ENCODE assay signal across 8 mouse cellular contexts in the genomic region with DNA sequence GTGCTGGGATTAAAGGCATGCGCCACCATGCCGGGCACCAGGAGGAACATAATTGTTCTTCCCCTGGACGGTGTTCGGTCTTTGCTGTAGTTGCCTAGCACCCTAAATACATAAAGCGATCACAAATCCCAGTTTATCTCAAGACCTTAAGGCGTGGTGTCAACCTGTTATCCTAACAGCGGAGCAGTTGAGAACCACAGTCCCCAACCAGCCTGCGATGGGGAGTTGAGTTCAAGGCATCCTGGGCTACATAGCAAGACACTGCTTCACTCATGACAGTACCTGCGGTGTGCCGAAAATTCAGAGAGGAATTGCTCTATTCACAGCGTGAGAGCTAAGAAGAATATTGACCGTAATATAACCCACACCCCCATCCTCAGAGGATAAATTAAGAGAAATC. TPM values are rescaled to one million over a fixed set of nuclear protein-coding genes. Genes with fewer than 3 reads are reported as not detected.
DNase-seq lines count a peak whose midpoint lies in the region; ATAC-seq and TF ChIP-seq lines count a peak whose summit lies in the region.

No protein-coding gene starts in this region.

- peak overlapping the region; percentile 75 for H3K4me2 ChIP-seq in forebrain, embryonic 15.5 days (replicated peaks)
- H3K4me2 ChIP-seq in liver, postnatal 0 days (ENCODE audit: low read depth, low read length), result peak overlapping the region; percentile 70

- peaks cover 70% of the 10 kb centered on the region for H3K36me3 ChIP-seq in E14TG2a.4 (ENCODE audit: insufficient read depth, low read length)
- peaks cover 48% of the 10 kb centered on the region for H3K36me3 ChIP-seq in forebrain, embryonic 15.5 days
- H3K36me3 ChIP-seq in liver, postnatal 0 days (replicated peaks; ENCODE audit: insufficient read depth, low read length), result peaks cover 50% of the 10 kb centered on the region

- peak overlapping the region; percentile 99 for H3K27ac ChIP-seq in gastrocnemius, adult 2 months
- peak overlapping the region; percentile 97 for H3K27ac ChIP-seq in forebrain, embryonic 15.5 days (replicated peaks)
- no peak overlapping the region for H3K27ac ChIP-seq in liver, postnatal 0 days (ENCODE audit: low read depth)

- intact Hi-C loops in gastrocnemius, adult 2 months (cut with DNase I), result no loop called here

- 58% methylated on average over 12 of the region's 12 CpGs for WGBS in forebrain, embryonic 15.5 days
- 51% methylated on average over 12 of the region's 12 CpGs for WGBS in liver, postnatal 0 days (ENCODE audit: insufficient replicate concordance)

- H3K27me3 ChIP-seq in E14TG2a.4 (ENCODE audit: insufficient read depth, low read length), result no peaks in the 10 kb centered on the region
- no peaks in the 10 kb centered on the region for H3K27me3 ChIP-seq in forebrain, embryonic 15.5 days
- no peaks in the 10 kb centered on the region for H3K27me3 ChIP-seq in liver, postnatal 0 days (ENCODE audit: insufficient read depth, low read length)

- H3K9me3 ChIP-seq in E14TG2a.4 (ENCODE audit: low read length), result no peaks in the 10 kb centered on the region
- H3K9me3 ChIP-seq in forebrain, embryonic 15.5 days, result no peaks in the 10 kb centered on the region
- H3K9me3 ChIP-seq in liver, postnatal 0 days (ENCODE audit: low read length), result no peaks in the 10 kb centered on the region

- no peak for DNase-seq in gastrocnemius, adult 2 months
- DNase-seq in gastrocnemius, postnatal 10 days, result no peak
- DNase-seq in liver, postnatal 0 days, result no peak
- DNase-seq in adrenal gland, postnatal 4 days (ENCODE audit: low spot score in 2 of 2), result no peak
- no peak for DNase-seq in adrenal gland, adult 18-20 months (ENCODE audit: low spot score in 2 of 2)
- DNase-seq in ovary, adult 18-20 months (ENCODE audit: low spot score), result no peak

- peaks cover 42% of the 10 kb centered on the region for H3K4me1 ChIP-seq in E14TG2a.4 (replicated peaks; ENCODE audit: low read depth, low read length)
- H3K4me1 ChIP-seq in forebrain, embryonic 15.5 days, result peaks cover 21% of the 10 kb centered on the region
- peaks cover 14% of the 10 kb centered on the region for H3K4me1 ChIP-seq in liver, postnatal 0 days (ENCODE audit: insufficient read depth)

- no peak for TF ChIP-seq EP300 in liver, postnatal 0 days (IDR thresholded peaks at IDR 0.05; ENCODE audit: low read depth)

- TF ChIP-seq CTCF in gastrocnemius, adult 2 months (IDR thresholded peaks at IDR 0.05), result no peak
- no peak for TF ChIP-seq CTCF in E14TG2a.4 (conservative IDR thresholded peaks at IDR 0.05; ENCODE audit: low read length)
- no peak for TF ChIP-seq CTCF in liver, postnatal 0 days (IDR thresholded peaks at IDR 0.05; ENCODE audit: low read depth)

- 0 out of 2 replicates have a peak, but pooled peaks have one; percentile 8 for ATAC-seq in forebrain, embryonic 15.5 days (replicated peaks)
- ATAC-seq in liver, postnatal 0 days, result no peak

- H3K9ac ChIP-seq in forebrain, embryonic 15.5 days (replicated peaks), result peak overlapping the region; percentile 36
- H3K9ac ChIP-seq in liver, postnatal 0 days (replicated peaks), result no peak overlapping the region

- peak overlapping the region; percentile 85 for H3K4me3 ChIP-seq in gastrocnemius, adult 2 months
- H3K4me3 ChIP-seq in E14TG2a.4 (replicated peaks; ENCODE audit: low read length), result peak overlapping the region; percentile 95
- peak overlapping the region; percentile 87 for H3K4me3 ChIP-seq in forebrain, embryonic 15.5 days
- H3K4me3 ChIP-seq in liver, postnatal 0 days (ENCODE audit: low read depth, low read length), result peak overlapping the region; percentile 62

RNA-seq across cellular contexts. Expression of a gene that starts 0.6 kb away (rescaled TPM):
- total RNA-seq in gastrocnemius, adult 2 months (2021), result 10 to 100 TPM; 35.1 to 52.1 TPM
- total RNA-seq in gastrocnemius, postnatal 10 days (2021), result 10 to 100 TPM; 62.5 to 71.7 TPM
- 208 and 216 TPM in 2 replicates for polyA plus RNA-seq in forebrain, embryonic 15.5 days (2015; fragmentation: Nextera tagmentation; extraction: Ambion mirVana)
- polyA plus RNA-seq in liver, postnatal 0 days (2015; fragmentation: Nextera tagmentation; extraction: Ambion mirVana), result 110 and 121 TPM in 2 replicates
- 100 to 1,000 TPM; 178 to 188 TPM for total RNA-seq in adrenal gland, postnatal 4 days (2021)
- 100 to 1,000 TPM; 147 to 165 TPM for total RNA-seq in adrenal gland, adult 18-20 months (2021)

RNA-seq across cellular contexts. Expression of a gene that starts 15.9 kb away (rescaled TPM):
- 100 to 1,000 TPM; 541 to 658 TPM for total RNA-seq in gastrocnemius, adult 2 months (2021)
- total RNA-seq in gastrocnemius, postnatal 10 days (2021), result 100 to 1,000 TPM; 483 to 549 TPM
- polyA plus RNA-seq in forebrain, embryonic 15.5 days (2015; fragmentation: Nextera tagmentation; extraction: Ambion mirVana), result 233 and 237 TPM in 2 replicates
- polyA plus RNA-seq in liver, postnatal 0 days (2015; fragmentation: Nextera tagmentation; extraction: Ambion mirVana), result 45.3 and 51.4 TPM in 2 replicates
- total RNA-seq in adrenal gland, postnatal 4 days (2021), result 100 to 1,000 TPM; 300 to 355 TPM
- total RNA-seq in adrenal gland, adult 18-20 months (2021), result 100 to 1,000 TPM; 349 to 654 TPM

RNA-seq across cellular contexts. Expression of a gene that starts 18.5 kb away (rescaled TPM):
- total RNA-seq in gastrocnemius, adult 2 months (2021), result 1 to 10 TPM; 5.1 to 5.3 TPM
- total RNA-seq in gastrocnemius, postnatal 10 days (2021), result 10 to 100 TPM in 1 of 2 experiments, 1 to 10 TPM in 1; 10.0 to 13.9 TPM
- polyA plus RNA-seq in forebrain, embryonic 15.5 days (2015; fragmentation: Nextera tagmentation; extraction: Ambion mirVana), result 27.6 and 30.9 TPM in 2 replicates
- 9.2 and 10.2 TPM in 2 replicates for polyA plus RNA-seq in liver, postnatal 0 days (2015; fragmentation: Nextera tagmentation; extraction: Ambion mirVana)
- 10 to 100 TPM; 43.6 to 45.3 TPM for total RNA-seq in adrenal gland, postnatal 4 days (2021)
- 10 to 100 TPM; 14.5 to 19.1 TPM for total RNA-seq in adrenal gland, adult 18-20 months (2021)

RNA-seq across cellular contexts. Expression of a gene that starts 23.1 kb away (rescaled TPM):
- not detected for total RNA-seq in gastrocnemius, adult 2 months (2021)
- total RNA-seq in gastrocnemius, postnatal 10 days (2021), result not detected
- 0.11 TPM in 1 of 2 replicates, not detected in the other for polyA plus RNA-seq in forebrain, embryonic 15.5 days (2015; fragmentation: Nextera tagmentation; extraction: Ambion mirVana)
- polyA plus RNA-seq in liver, postnatal 0 days (2015; fragmentation: Nextera tagmentation; extraction: Ambion mirVana), result not detected in 2 replicates
- not detected for total RNA-seq in adrenal gland, postnatal 4 days (2021)
- total RNA-seq in adrenal gland, adult 18-20 months (2021), result not detected

RNA-seq across cellular contexts. Expression of a gene that starts 47.2 kb away (rescaled TPM):
- total RNA-seq in gastrocnemius, adult 2 months (2021), result 100 to 1,000 TPM; 447 to 542 TPM
- 100 to 1,000 TPM; 170 to 198 TPM for total RNA-seq in gastrocnemius, postnatal 10 days (2021)
- polyA plus RNA-seq in forebrain, embryonic 15.5 days (2015; fragmentation: Nextera tagmentation; extraction: Ambion mirVana), result 33.7 and 35.7 TPM in 2 replicates
- polyA plus RNA-seq in liver, postnatal 0 days (2015; fragmentation: Nextera tagmentation; extraction: Ambion mirVana), result 8.5 and 11.2 TPM in 2 replicates
- 10 to 100 TPM; 48.3 to 62.1 TPM for total RNA-seq in adrenal gland, postnatal 4 days (2021)
- 10 to 100 TPM; 79.8 to 90.2 TPM for total RNA-seq in adrenal gland, adult 18-20 months (2021)
